Mouse (Mus musculus): ENCODE results near the gene Eml3.
A peak's percentile ranks its signal among the peaks of the same experiment; 100 is the strongest.

Gene Eml3

GRCm38 (mm10) chr19:8989066-8989566, 59.8 kb downstream of the Eml3 start, which contains the start of gene Ahnak:
Gene Ahnak, plus strand, starts transcription at chr19:8989284.
- peak; percentile 29 to 36 for DNase-seq

GRCm38 (mm10) chr19:8989567-8990431, 60.4 kb downstream of the Eml3 start:
- DNase-seq, result peak; percentile 44 to 55

GRCm38 (mm10) chr19:8990432-8991102, 61.2 kb downstream of the Eml3 start:
- DNase-seq, result peak in 1 of 2 experiments; percentile 20
